Mouse (Mus musculus): ENCODE measurements around the gene Dnah17.

Gene Dnah17

GRCm38 (mm10) chr11:118084266-118084665 is 46.2 kb downstream of the Dnah17 start:
- DNase-seq: no peak

GRCm38 (mm10) chr11:118083811-118084210 is 46.6 kb downstream of the Dnah17 start:
- peak; percentile 69 for DNase-seq

- no peak for DNase-seq
Measured at GRCm38 (mm10) chr11:118082294-118082693, 48.1 kb downstream of the Dnah17 start.

DNA sequence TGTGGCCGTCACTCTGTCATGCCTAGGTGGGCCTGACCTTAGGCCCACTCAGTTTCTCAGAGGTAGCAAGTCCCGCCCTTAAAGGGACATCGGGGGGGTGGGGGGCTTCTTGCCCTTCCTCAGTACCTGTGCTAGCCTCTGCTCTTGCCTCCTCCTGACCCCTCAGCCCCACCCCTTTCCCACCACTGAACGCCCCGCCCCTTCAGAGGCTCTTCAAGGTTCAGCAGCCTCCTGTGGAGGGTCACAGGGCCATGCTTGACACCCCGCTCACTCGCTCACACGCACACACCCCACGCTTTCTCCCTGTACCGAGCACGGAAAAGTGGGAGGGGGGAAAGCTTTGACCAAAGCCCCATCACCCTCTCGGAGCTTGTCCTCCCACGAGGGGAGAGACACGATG is 50.7 kb downstream of the Dnah17 start:
- no peak for DNase-seq

- no peak for DNase-seq
Measured at GRCm38 (mm10) chr11:118076929-118077328, 53.5 kb downstream of the Dnah17 start.

- DNase-seq: no peak
Measured at GRCm38 (mm10) chr11:118075035-118075522, 55.4 kb downstream of the Dnah17 start.

GRCm38 (mm10) chr11:118071227-118071912 is 59.1 kb downstream of the Dnah17 start:
- no peak for DNase-seq

- no peak for DNase-seq
Measured at GRCm38 (mm10) chr11:118068812-118069332, 61.6 kb downstream of the Dnah17 start.

- DNase-seq: no peak
Measured at GRCm38 (mm10) chr11:118067588-118067987, 62.8 kb downstream of the Dnah17 start.

DNA sequence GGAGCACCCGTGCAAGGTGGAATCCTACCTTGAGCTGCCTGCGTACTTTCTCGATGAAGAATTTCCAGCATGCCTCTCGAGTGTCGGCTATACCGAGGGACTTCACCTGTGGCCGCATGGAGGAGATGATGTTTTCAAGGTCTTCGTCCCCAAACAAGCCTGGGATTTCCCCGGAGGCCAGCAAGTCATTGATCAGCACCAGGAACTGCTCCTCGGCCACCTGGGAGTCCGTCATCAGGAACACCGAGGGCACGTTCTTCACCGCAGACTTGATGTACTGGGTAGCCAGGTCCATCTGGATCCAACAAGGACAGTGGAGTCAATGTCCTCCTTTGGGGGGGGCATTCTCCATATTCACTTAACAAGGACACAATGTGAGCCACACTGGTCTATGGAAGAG is 70.4 kb downstream of the Dnah17 start:
- no peak for DNase-seq

- DNase-seq: no peak
Measured at GRCm38 (mm10) chr11:118058872-118059271, 71.6 kb downstream of the Dnah17 start.

GRCm38 (mm10) chr11:118058367-118058766 is 72.1 kb downstream of the Dnah17 start:
- no peak for DNase-seq

DNA sequence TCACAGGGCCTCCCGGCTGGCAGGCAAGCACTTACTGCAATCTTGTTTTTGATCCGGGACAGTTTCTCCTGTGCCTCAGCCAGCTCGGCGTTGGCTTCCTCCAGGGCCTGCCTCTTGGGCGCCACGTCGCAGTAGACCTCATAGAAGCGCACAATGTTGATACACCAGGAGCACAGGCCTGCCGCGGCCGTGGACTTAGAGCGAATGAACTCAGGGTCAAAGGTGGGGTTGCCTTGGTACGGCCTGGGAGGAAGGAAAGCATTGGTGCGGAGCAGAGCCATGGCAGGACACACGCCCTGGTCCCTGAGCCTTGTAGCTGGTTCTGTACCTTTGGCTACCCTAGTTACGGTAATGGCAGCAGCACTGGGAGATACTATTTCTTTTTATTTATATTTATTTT is 80.3 kb downstream of the Dnah17 start:
- DNase-seq: no peak

DNA sequence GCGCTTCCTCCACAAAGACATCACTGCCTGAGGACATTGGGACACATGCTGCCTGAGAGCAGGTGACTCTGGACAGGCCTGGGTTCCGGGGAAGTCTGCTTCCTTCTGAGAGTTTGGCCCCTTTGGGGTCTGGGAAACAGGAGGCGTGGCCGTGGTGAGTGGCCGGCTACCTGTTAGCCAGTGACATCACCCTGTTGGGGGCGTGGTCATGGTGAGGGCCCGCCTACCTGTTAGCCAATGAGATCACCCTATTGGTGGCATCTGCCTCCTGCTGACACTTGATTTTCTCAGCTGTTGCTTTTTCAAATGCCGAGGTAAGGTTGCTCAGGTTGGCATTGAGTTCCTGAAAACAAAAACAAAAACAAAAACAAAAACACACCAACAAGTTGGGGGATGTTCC is 80.8 kb downstream of the Dnah17 start:
- DNase-seq: no peak

GRCm38 (mm10) chr11:118043293-118043907 is 87.0 kb downstream of the Dnah17 start:
- DNase-seq: peak; percentile 20

DNA sequence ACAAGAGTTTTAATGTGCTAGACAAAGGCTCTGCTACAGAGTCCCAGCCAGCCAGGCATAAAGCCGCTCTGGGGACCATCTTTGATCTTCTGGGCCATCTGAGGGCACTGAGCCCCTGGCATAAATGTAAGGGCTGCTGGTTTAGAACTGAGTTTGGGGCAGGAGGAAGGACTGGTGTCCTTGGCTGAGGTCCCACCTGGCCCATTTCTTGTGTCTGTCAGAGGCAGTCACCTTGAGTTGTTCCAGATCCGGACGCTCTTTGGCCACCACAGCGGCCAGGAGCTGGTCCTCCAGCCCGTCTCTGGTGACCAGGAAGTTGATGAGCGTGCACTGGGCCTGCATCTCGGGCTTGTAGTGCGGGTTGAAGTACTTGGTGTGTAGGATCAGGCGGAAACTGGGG is 87.6 kb downstream of the Dnah17 start:
- DNase-seq: no peak

GRCm38 (mm10) chr11:118035068-118035467 is 95.4 kb downstream of the Dnah17 start:
- DNase-seq: no peak

- no peak for DNase-seq
Measured at GRCm38 (mm10) chr11:118034395-118034794, 96.0 kb downstream of the Dnah17 start.

- DNase-seq: no peak
Measured at GRCm38 (mm10) chr11:118031134-118031533, 99.3 kb downstream of the Dnah17 start.

DNA sequence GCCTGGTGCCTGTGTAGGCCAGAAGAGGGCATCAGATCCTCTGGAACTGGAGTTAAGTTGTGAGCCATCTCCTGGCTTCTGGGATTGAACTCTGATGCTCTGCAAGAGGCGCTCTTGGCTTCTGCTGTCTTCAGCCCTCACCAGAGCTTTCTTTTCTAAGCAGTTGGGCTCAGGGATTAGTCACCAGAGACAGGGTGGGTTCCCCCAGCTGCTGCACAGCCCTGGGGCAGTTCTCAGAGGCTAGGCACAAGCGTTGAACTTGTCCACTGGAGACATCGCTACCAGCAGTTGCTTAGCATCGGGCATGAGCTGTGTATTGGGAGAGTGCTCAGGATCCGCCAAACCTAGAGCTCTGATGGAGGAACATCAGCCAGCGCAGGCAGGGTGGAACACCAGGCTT is 101.3 kb downstream of the Dnah17 start:
- no peak for DNase-seq

DNA sequence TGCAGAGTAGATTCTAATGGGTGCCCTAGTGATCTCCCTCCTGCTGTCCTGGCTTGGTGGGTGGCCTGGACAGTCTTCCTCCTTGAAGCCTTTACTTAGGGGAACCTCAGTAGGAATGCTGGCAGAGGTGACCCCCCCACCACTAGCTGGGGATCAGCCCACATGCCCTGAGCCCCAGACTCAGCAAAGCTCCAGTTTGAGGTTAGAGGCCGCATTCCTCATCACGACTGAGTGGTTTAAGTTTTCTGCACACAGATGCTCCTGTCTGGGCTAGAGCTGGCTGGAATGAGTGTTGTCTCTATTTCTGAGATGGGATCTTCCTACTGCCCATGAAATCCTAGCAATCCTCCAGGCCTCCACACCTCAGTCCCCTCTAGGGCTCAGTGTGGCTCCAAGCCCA is 106.3 kb downstream of the Dnah17 start:
- no peak for DNase-seq

DNA sequence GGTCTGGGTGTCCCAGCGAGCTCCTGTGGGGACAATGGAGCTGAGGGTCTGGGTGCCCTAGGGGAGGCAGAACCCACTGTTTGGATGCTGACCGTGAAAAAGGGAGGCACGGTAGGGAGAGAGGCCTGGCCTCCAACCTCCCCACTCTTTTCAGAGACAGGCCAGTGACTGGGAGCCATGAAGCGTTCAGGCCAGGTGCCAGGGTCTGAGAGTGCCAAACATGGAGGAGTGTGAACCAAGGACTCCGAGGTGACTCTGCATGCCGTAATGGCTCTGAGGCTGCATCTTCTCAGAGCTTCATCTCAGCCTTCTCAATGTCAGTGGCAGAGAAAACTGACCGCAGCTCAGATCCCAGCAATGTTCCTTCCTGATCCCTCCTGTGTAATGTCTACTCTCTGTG is 107.0 kb downstream of the Dnah17 start:
- DNase-seq: no peak

DNA sequence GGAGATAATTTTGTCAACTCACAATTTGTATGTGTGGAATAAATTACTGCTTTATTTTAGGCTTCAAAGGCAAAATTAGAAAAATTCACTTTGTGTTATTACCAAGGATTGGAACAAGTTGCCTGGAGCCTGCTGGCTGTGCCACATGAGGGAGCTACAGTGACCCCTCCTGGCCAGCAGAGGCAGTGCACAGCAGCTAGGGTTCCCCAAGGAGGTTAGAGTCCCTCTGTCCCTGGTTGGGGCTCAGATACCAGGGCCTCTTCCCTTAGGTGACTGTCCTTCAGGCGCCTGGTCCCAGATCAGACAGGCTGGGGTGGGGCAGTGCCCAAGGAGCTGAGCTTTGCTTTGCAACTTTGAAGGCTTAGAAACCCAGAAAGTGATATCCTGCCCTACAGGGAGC is 108.6 kb downstream of the Dnah17 start:
- peak; percentile 77 for DNase-seq

DNA sequence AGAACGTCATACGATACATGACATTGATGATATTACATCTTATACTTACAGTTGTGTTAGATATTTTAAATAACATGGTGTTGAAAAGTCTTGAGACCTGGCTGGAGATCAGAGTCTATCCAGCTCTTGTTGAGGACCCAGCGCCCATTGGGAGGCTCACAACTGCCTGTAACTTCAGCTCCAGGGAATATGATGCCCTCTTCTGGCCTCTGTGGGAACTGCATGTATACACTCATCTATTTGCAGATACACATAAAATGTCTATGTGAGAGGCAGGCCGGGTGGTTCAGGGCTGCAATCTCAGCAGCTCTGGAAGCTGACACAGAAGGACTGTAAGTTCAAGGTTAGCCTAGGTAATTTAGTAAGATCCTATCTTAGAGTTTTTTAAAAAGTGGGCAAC is 112.1 kb downstream of the Dnah17 start:
- no peak for DNase-seq

Data from cerebellum, adult 9-10 months (tissue).